Mouse (Mus musculus) lung, adult 2 months (tissue): ENCODE data around the gene Vdr.

Experiments
- CTCF ChIP-seq: fragments of 200-500 bp; IDR thresholded peaks from 2 replicates; pipeline ENCODE4 v1.5.1; 2011; ENCODE audit warnings: mild to moderate bottlenecking, low read length, control low read depth; ENCODE audit not compliant: insufficient read depth
- POLR2A ChIP-seq: fragments of 200-500 bp; IDR thresholded peaks from 2 replicates; pipeline ENCODE4 v1.6.1; 2011; ENCODE audit warnings: low read depth, mild to moderate bottlenecking, control low read depth, low read length, borderline replicate concordance; ENCODE audit errors: extremely low read depth

- TF ChIP-seq POLR2A (no peak), CTCF (no peak)
Measured at GRCm38 (mm10) chr15:97873717-97874116, 36.7 kb downstream of the Vdr start.
